Mouse (Mus musculus) forebrain, embryonic 10.5 days (tissue): Measurements from ENCODE around the gene Ank. TPM values are rescaled to one million over a fixed set of nuclear protein-coding genes. Genes with fewer than 3 reads are reported as not detected.

Experiments
- DNase-seq: peaks from one replicate; pipeline ENCODE4 v3.0.0-alpha.2; 2017; ENCODE audit warnings: low spot score; ENCODE audit errors: extremely low spot score
- H3K27ac ChIP-seq: fragments of 300-500 bp; sonication (generic); 2 replicates; pipeline ENCODE4 v1.5.1; 2016; ENCODE audit warnings: mild to moderate bottlenecking
- H3K27me3 ChIP-seq: fragments of 300-500 bp; sonication (generic); 2 replicates; pipeline ENCODE4 v1.6.1; 2016; ENCODE audit warnings: mild to moderate bottlenecking; ENCODE audit not compliant: poor library complexity, severe bottlenecking
- H3K36me3 ChIP-seq: fragments of 300-500 bp; sonication (generic); replicated peaks from 2 replicates; pipeline ENCODE4 v1.6.1; 2016; ENCODE audit warnings: mild to moderate bottlenecking, moderate library complexity
- H3K4me1 ChIP-seq: fragments of 300-500 bp; sonication (generic); 2 replicates; pipeline ENCODE4 v1.6.1; 2016
- H3K4me3 ChIP-seq: fragments of 300-500 bp; sonication (generic); 2 replicates; pipeline ENCODE4 v1.5.1; 2016; ENCODE audit warnings: mild to moderate bottlenecking, moderate library complexity
- H3K9me3 ChIP-seq: fragments of 300-500 bp; sonication (generic); 2 replicates; pipeline ENCODE4 v1.6.1; 2016; ENCODE audit warnings: mild to moderate bottlenecking, moderate library complexity
- WGBS: fragments of 180-500 bp; shearing (Covaris S2); methylation state at CpG from one replicate; pipeline ENCODE4 v1.1.7; 2016; 5-methylcytosine and 5-hydroxymethylcytosine counted together
- polyA plus RNA-seq: library from polyadenylated mRNA; unstranded; fragments of >200 nt; fragmentation: Nextera tagmentation; extraction: Ambion mirVana; gene quantifications from 2 replicates; pipeline ENCODE4 v1.2.1, GENCODE M21; 2016

The Ank gene
- polyA plus RNA-seq, 1 experiment from 2014 or later = 5.5 TPM

GRCm38 (mm10) chr15:27577915-27578780, 111.7 kb downstream of the Ank start:
- DNase-seq = no peak
- 82% methylated on average over 16 of the region's 16 CpGs for WGBS

GRCm38 (mm10) chr15:27578918-27579317, 112.4 kb downstream of the Ank start:
- Histone ChIP-seq H3K36me3 (peaks cover 34% of the 10 kb centered on the region), H3K27ac (no peak overlapping the region), H3K4me1 (peaks cover 19% of the 10 kb centered on the region), H3K27me3 (no peaks in the 10 kb centered on the region), H3K4me3 (no peak overlapping the region), H3K9me3 (no peaks in the 10 kb centered on the region)
- 88% methylated on average over 6 of the region's 6 CpGs for WGBS
- DNase-seq = no peak

More at GRCm38 (mm10) chr15:27577915-27578780, 111.7 kb downstream of the Ank start:
- peaks cover 27% of the 10 kb centered on the region for H3K36me3 ChIP-seq
- no peaks in the 10 kb centered on the region for H3K9me3 ChIP-seq
- no peak overlapping the region for H3K4me3 ChIP-seq
- H3K27me3 ChIP-seq = no peaks in the 10 kb centered on the region
- H3K27ac ChIP-seq = 0 out of 2 replicates have a peak overlapping the region, but pooled peaks have one; percentile 11
- peaks cover 19% of the 10 kb centered on the region for H3K4me1 ChIP-seq

- H3K27ac ChIP-seq = no peak overlapping the region
- peaks cover 19% of the 10 kb centered on the region for H3K4me1 ChIP-seq
- no peak overlapping the region for H3K4me3 ChIP-seq
- no peaks in the 10 kb centered on the region for H3K9me3 ChIP-seq
- DNase-seq = no peak
- H3K36me3 ChIP-seq = peaks cover 38% of the 10 kb centered on the region
- no peaks in the 10 kb centered on the region for H3K27me3 ChIP-seq
- WGBS = 94% methylated on average over 2 of the region's 2 CpGs
Observed at GRCm38 (mm10) chr15:27579853-27580252, 113.4 kb downstream of the Ank start.

GRCm38 (mm10) chr15:27580771-27581170, 114.3 kb downstream of the Ank start:
- DNase-seq = no peak
- Histone ChIP-seq H3K36me3 (peaks cover 46% of the 10 kb centered on the region), H3K27me3 (no peaks in the 10 kb centered on the region), H3K4me1 (peaks cover 19% of the 10 kb centered on the region), H3K4me3 (no peak overlapping the region), H3K27ac (peak overlapping the region; percentile 84), H3K9me3 (no peaks in the 10 kb centered on the region)
- WGBS = 78% methylated on average over 2 of the region's 2 CpGs

- Histone ChIP-seq H3K4me3 (no peak overlapping the region; the same call in 1 of the 2 replicates), H3K4me1 (peaks cover 19% of the 10 kb centered on the region), H3K27ac (peak overlapping the region; percentile 84), H3K36me3 (peaks cover 48% of the 10 kb centered on the region), H3K9me3 (no peaks in the 10 kb centered on the region), H3K27me3 (no peaks in the 10 kb centered on the region)
- peak; percentile 53 for DNase-seq
- 9% methylated on average over 3 of the region's 3 CpGs for WGBS
Observed at GRCm38 (mm10) chr15:27581640-27582039, 115.2 kb downstream of the Ank start.

GRCm38 (mm10) chr15:27582428-27582827, 116.0 kb downstream of the Ank start:
- 85% methylated on average over 3 of the region's 3 CpGs for WGBS
- Histone ChIP-seq H3K36me3 (peaks cover 48% of the 10 kb centered on the region), H3K27ac (peak overlapping the region; percentile 84; the same call in 1 of the 2 replicates), H3K9me3 (no peaks in the 10 kb centered on the region), H3K27me3 (no peaks in the 10 kb centered on the region), H3K4me3 (no peak overlapping the region), H3K4me1 (peaks cover 19% of the 10 kb centered on the region)
- DNase-seq = no peak

- Histone ChIP-seq H3K27ac (no peak overlapping the region), H3K4me1 (peaks cover 19% of the 10 kb centered on the region), H3K4me3 (no peak overlapping the region), H3K27me3 (no peaks in the 10 kb centered on the region), H3K9me3 (no peaks in the 10 kb centered on the region), H3K36me3 (peaks cover 48% of the 10 kb centered on the region)
- WGBS = 87% methylated on average over 4 of the region's 4 CpGs
- DNase-seq = no peak
Observed at GRCm38 (mm10) chr15:27583042-27583441, 116.6 kb downstream of the Ank start.

GRCm38 (mm10) chr15:27583620-27584019, 117.1 kb downstream of the Ank start:
- H3K4me1 ChIP-seq = peaks cover 19% of the 10 kb centered on the region
- no peak overlapping the region for H3K4me3 ChIP-seq
- no peaks in the 10 kb centered on the region for H3K9me3 ChIP-seq
- 96% methylated on average over 6 of the region's 6 CpGs for WGBS
- no peaks in the 10 kb centered on the region for H3K27me3 ChIP-seq
- H3K27ac ChIP-seq = no peak overlapping the region
- DNase-seq = no peak
- H3K36me3 ChIP-seq = peaks cover 48% of the 10 kb centered on the region

GRCm38 (mm10) chr15:27585466-27586092, 119.1 kb downstream of the Ank start:
- Histone ChIP-seq H3K4me3 (no peak overlapping the region), H3K4me1 (peaks cover 18% of the 10 kb centered on the region), H3K27ac (no peak overlapping the region), H3K36me3 (peaks cover 46% of the 10 kb centered on the region), H3K27me3 (no peaks in the 10 kb centered on the region), H3K9me3 (no peaks in the 10 kb centered on the region)
- WGBS = 84% methylated on average over 4 of the region's 4 CpGs
- no peak for DNase-seq

GRCm38 (mm10) chr15:27586093-27586480, 119.6 kb downstream of the Ank start:
- 91% methylated on average over 5 of the region's 5 CpGs for WGBS

GRCm38 (mm10) chr15:27588087-27588826, 121.8 kb downstream of the Ank start:
- H3K9me3 ChIP-seq = no peaks in the 10 kb centered on the region
- no peak overlapping the region for H3K27ac ChIP-seq
- DNase-seq = no peak
- H3K4me3 ChIP-seq = no peak overlapping the region
- no peaks in the 10 kb centered on the region for H3K27me3 ChIP-seq
- no peaks in the 10 kb centered on the region for H3K4me1 ChIP-seq
- H3K36me3 ChIP-seq = peaks cover 60% of the 10 kb centered on the region
- 88% methylated on average over 14 of the region's 14 CpGs for WGBS

More at GRCm38 (mm10) chr15:27586093-27586480, 119.6 kb downstream of the Ank start:
- Histone ChIP-seq H3K27ac (no peak overlapping the region), H3K36me3 (peaks cover 48% of the 10 kb centered on the region), H3K27me3 (no peaks in the 10 kb centered on the region), H3K4me3 (no peak overlapping the region), H3K4me1 (peaks cover 13% of the 10 kb centered on the region), H3K9me3 (no peaks in the 10 kb centered on the region)
- DNase-seq = no peak

- no peaks in the 10 kb centered on the region for H3K9me3 ChIP-seq
- no peak overlapping the region for H3K27ac ChIP-seq
- DNase-seq = no peak
- H3K36me3 ChIP-seq = peaks cover 60% of the 10 kb centered on the region
- H3K4me1 ChIP-seq = peaks cover 13% of the 10 kb centered on the region
- WGBS = 97% methylated on average over 9 of the region's 9 CpGs
- H3K27me3 ChIP-seq = no peaks in the 10 kb centered on the region
- H3K4me3 ChIP-seq = no peak overlapping the region
Observed at GRCm38 (mm10) chr15:27590812-27591211, 124.3 kb downstream of the Ank start.
